Mouse (Mus musculus): ENCODE data around the gene 1600014C23Rik. TPM values are rescaled to one million over a fixed set of nuclear protein-coding genes. Genes with fewer than 3 reads are reported as not detected.

1600014C23Rik gene
- total RNA-seq, 1 experiment = not detected

DNA sequence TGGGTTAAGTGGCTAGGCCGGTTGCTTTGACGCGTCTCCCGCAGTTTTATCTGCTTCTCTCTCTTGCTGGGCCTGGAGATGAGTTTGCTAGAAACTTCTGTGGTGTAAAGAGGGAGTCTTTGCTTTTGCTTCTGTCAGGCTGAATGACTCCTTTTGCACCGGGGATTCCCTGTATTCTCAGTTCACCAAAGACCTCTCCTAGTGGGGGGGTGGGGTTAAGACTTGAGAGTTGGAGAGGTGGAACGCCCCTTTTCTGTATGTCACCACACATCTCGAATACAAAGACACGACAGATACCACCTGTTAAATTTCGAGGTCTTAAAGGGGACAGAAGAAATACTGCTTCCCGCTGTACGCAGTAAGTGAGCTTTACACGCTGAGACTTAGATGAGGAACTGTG, 46.9 kb downstream of the 1600014C23Rik start, which contains the start of gene Tmem63b:
Gene Tmem63b (minus strand): TSS at position 190 of the 400 bp plus-strand sequence.
- no peaks in the 10 kb centered on the region for H3K9me3 ChIP-seq (ENCODE audit: control insufficient read depth, insufficient read depth, low read depth, low read length)
- H3K27ac ChIP-seq (ENCODE audit: insufficient read depth, low read depth, low read length, poor library complexity, severe bottlenecking) = peak within 1 kb of the TSS; percentile 0; the same call in 1 of the 2 replicates
- TF ChIP-seq MAFK (IDR thresholded peaks at IDR 0.05; ENCODE audit: insufficient read depth, low read depth, low read length) = no peak
- TF ChIP-seq ZC3H11A (IDR thresholded peaks at IDR 0.05; ENCODE audit: borderline replicate concordance, low read depth, low read length) = no peak
- no peak for TF ChIP-seq ZNF384 (IDR thresholded peaks at IDR 0.05; ENCODE audit: low read depth, low read length)
- no peak for TF ChIP-seq HCFC1 (IDR thresholded peaks at IDR 0.05; ENCODE audit: borderline replicate concordance, insufficient read depth, low read length)
- TF ChIP-seq CHD2 (IDR thresholded peaks at IDR 0.05; ENCODE audit: low read depth, low read length) = no peak
- in situ Hi-C loops (cut with MboI; ENCODE audit: low sequenced_read_pairs in 2 of 2, unreplicated experiment in 2 of 2) = no loop called here
- H3K4me3 ChIP-seq (ENCODE audit: insufficient read depth in 1 of 2, low read depth in 1 of 2, low read length in 2 of 2, poor library complexity in 1 of 2, severe bottlenecking in 1 of 2) = peak within 1 kb of the TSS; percentile 75 to 93
- no peaks in the 10 kb centered on the region for H3K36me3 ChIP-seq (ENCODE audit: control insufficient read depth, insufficient read depth, low read length, poor library complexity, severe bottlenecking)
- no peak for DNase-seq (ENCODE audit: low read depth, low spot score)
- peaks cover 6 to 9% of the 10 kb centered on the region in 2 experiments; a peak in 1 of 4 replicates for H3K4me1 ChIP-seq (ENCODE audit: control insufficient read depth in 2 of 2, insufficient read depth in 2 of 2, low read length in 2 of 2, poor library complexity in 1 of 2)
- peak within 1 kb of the TSS; percentile 78 for H3K9ac ChIP-seq (ENCODE audit: insufficient read depth, low read depth, low read length, poor library complexity, severe bottlenecking)

DNA sequence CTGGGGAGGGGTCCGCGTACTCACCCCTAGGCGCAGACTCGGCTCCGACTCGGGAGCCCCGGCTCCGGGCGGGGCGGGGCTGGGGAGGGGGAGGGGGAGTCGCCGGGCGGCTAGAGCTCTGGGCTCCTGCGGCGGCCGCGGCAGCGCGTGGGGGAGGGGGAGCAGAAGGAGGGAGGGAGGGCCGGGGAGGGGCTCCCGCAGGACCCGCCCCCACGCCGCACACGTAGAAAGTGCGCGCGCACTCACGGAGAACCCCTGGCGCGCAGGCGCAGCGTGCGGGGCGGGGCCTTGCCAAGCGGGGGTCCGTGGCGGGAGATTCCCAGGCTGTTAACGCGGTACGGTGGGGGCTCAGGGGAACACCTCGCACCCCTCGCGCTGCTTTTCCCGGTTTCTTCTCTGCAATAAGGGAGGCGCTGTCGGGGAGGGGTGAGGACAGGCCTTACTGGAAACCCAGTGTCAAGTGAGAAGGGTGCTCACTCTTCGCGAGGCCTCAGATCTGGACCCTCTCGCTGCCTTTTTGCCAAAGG, 47.5 kb downstream of the 1600014C23Rik start, which contains the start of gene Mrpl14:
Gene Mrpl14 (plus strand): TSS at position 230 of the 527 bp plus-strand sequence.
- peak within 1 kb of the TSS; percentile 0; the same call in 1 of the 2 replicates for H3K27ac ChIP-seq (ENCODE audit: insufficient read depth, low read depth, low read length, poor library complexity, severe bottlenecking)
- H3K4me3 ChIP-seq (ENCODE audit: insufficient read depth in 1 of 2, low read depth in 1 of 2, low read length in 2 of 2, poor library complexity in 1 of 2, severe bottlenecking in 1 of 2) = peak within 1 kb of the TSS; percentile 75 to 93
- peaks cover 7 to 9% of the 10 kb centered on the region in 2 experiments; a peak in 1 of 4 replicates for H3K4me1 ChIP-seq (ENCODE audit: control insufficient read depth in 2 of 2, insufficient read depth in 2 of 2, low read length in 2 of 2, poor library complexity in 1 of 2)
- TF ChIP-seq HCFC1 (IDR thresholded peaks at IDR 0.05; ENCODE audit: borderline replicate concordance, insufficient read depth, low read length) (no peak), ZNF384 (IDR thresholded peaks at IDR 0.05; ENCODE audit: low read depth, low read length) (no peak), ZC3H11A (IDR thresholded peaks at IDR 0.05; ENCODE audit: borderline replicate concordance, low read depth, low read length) (no peak), MAFK (IDR thresholded peaks at IDR 0.05; ENCODE audit: insufficient read depth, low read depth, low read length) (no peak), CHD2 (IDR thresholded peaks at IDR 0.05; ENCODE audit: low read depth, low read length) (no peak)
- peak within 1 kb of the TSS; percentile 78 for H3K9ac ChIP-seq (ENCODE audit: insufficient read depth, low read depth, low read length, poor library complexity, severe bottlenecking)
- no peaks in the 10 kb centered on the region for H3K9me3 ChIP-seq (ENCODE audit: control insufficient read depth, insufficient read depth, low read depth, low read length)
- in situ Hi-C loops (cut with MboI; ENCODE audit: low sequenced_read_pairs in 2 of 2, unreplicated experiment in 2 of 2) = no loop called here
- DNase-seq (ENCODE audit: low read depth, low spot score) = peak; percentile 80
- no peaks in the 10 kb centered on the region for H3K36me3 ChIP-seq (ENCODE audit: control insufficient read depth, insufficient read depth, low read length, poor library complexity, severe bottlenecking)

DNA sequence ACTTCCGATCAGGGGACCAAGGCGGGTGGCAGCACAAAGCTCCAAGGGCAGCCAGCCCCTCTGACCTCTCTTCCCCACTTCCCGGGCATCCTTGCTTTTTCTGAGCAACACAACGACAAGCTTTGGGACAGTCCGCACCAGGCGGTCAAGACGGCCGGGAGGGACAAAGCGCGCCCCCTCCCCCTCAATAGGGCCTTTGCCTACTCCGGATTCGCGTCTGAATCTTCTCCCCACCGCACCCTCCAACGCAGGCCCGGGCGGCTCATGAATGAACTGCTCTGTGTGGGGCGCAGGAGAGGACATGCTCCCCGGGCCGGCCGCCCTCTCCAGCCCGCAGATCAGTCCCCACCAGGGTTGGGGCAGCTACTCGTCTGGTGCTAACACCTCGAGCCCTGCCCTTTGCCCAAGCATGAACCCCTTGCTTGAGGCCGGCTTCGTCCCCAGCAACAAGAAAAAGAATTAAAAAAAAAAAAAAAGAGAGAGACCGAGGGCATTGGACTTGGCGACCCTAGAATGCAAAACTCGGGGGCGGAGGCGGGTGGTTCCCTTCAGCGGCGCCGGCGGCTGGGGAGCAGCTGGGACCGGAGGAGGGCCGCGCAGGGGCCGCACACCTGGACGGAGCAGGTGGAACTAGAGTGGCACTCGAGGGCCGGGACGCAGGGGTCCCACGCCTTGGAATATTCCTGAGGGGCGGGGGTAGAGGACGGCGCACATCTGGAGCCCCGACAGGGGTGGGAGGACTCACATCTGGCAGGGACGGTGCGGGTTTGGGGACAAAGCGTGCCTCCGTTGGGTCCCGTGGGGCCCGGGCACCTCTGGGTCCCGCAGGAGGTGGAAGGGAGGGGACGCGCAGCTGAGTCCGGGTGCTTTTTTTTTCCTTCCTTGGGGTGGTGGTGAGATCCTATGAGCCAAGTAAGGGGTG, 48.2 kb downstream of the 1600014C23Rik start:
- H3K9me3 ChIP-seq (ENCODE audit: control insufficient read depth, insufficient read depth, low read depth, low read length) = no peaks in the 10 kb centered on the region
- no peak for TF ChIP-seq HCFC1 (IDR thresholded peaks at IDR 0.05; ENCODE audit: borderline replicate concordance, insufficient read depth, low read length)
- no peak for TF ChIP-seq CHD2 (IDR thresholded peaks at IDR 0.05; ENCODE audit: low read depth, low read length)
- TF ChIP-seq MAFK (IDR thresholded peaks at IDR 0.05; ENCODE audit: insufficient read depth, low read depth, low read length) = no peak
- TF ChIP-seq ZNF384 (IDR thresholded peaks at IDR 0.05; ENCODE audit: low read depth, low read length) = no peak; the same call in none of the 2 replicates
- TF ChIP-seq ZC3H11A (IDR thresholded peaks at IDR 0.05; ENCODE audit: borderline replicate concordance, low read depth, low read length) = no peak
- in situ Hi-C loops (cut with MboI; ENCODE audit: low sequenced_read_pairs in 2 of 2, unreplicated experiment in 2 of 2) = no loop called here
- peak overlapping the region; percentile 0; the same call in 1 of the 2 replicates for H3K27ac ChIP-seq (ENCODE audit: insufficient read depth, low read depth, low read length, poor library complexity, severe bottlenecking)
- no peak for DNase-seq (ENCODE audit: low read depth, low spot score)
- peaks cover 7 to 12% of the 10 kb centered on the region in 2 experiments; a peak in 2 of 4 replicates for H3K4me1 ChIP-seq (ENCODE audit: control insufficient read depth in 2 of 2, insufficient read depth in 2 of 2, low read length in 2 of 2, poor library complexity in 1 of 2)
- no peaks in the 10 kb centered on the region for H3K36me3 ChIP-seq (ENCODE audit: control insufficient read depth, insufficient read depth, low read length, poor library complexity, severe bottlenecking)
- peak overlapping the region; percentile 66 to 93 for H3K4me3 ChIP-seq (ENCODE audit: insufficient read depth in 1 of 2, low read depth in 1 of 2, low read length in 2 of 2, poor library complexity in 1 of 2, severe bottlenecking in 1 of 2)
- H3K9ac ChIP-seq (ENCODE audit: insufficient read depth, low read depth, low read length, poor library complexity, severe bottlenecking) = peak overlapping the region; percentile 55

DNA sequence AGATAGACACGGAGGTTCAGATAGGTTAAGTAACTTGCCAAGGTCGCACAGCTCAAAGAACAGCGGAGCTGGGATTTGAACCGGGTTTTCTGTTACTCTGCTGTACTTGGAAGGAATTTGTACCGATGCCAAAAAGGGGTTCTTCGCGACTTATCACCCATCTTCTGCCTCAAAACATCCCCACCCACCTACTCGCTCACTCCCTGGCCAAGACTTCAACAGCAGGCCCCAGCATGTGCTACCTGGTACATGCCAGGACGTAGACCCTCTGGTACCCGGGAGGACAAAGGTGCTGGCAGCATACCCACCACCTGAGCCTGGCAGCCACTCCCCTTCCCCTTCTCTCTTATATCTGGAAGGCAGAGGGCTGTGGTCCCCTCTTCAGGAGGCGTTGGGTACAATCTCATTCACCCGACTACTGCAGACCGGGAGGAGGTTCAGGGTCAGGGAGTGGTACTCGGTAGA, 48.9 kb downstream of the 1600014C23Rik start:
- Histone ChIP-seq H3K9ac (ENCODE audit: insufficient read depth, low read depth, low read length, poor library complexity, severe bottlenecking) (peak overlapping the region; percentile 55), H3K4me3 (ENCODE audit: insufficient read depth in 1 of 2, low read depth in 1 of 2, low read length in 2 of 2, poor library complexity in 1 of 2, severe bottlenecking in 1 of 2) (peak overlapping the region; percentile 66 to 93), H3K9me3 (ENCODE audit: control insufficient read depth, insufficient read depth, low read depth, low read length) (no peaks in the 10 kb centered on the region), H3K36me3 (ENCODE audit: control insufficient read depth, insufficient read depth, low read length, poor library complexity, severe bottlenecking) (no peaks in the 10 kb centered on the region), H3K27ac (ENCODE audit: insufficient read depth, low read depth, low read length, poor library complexity, severe bottlenecking) (no peak overlapping the region), H3K4me1 (ENCODE audit: control insufficient read depth in 2 of 2, insufficient read depth in 2 of 2, low read length in 2 of 2, poor library complexity in 1 of 2) (peaks cover 7 to 12% of the 10 kb centered on the region in 2 experiments; a peak in 2 of 4 replicates)
- DNase-seq (ENCODE audit: low read depth, low spot score) = no peak
- TF ChIP-seq ZC3H11A (IDR thresholded peaks at IDR 0.05; ENCODE audit: borderline replicate concordance, low read depth, low read length) (no peak), ZNF384 (IDR thresholded peaks at IDR 0.05; ENCODE audit: low read depth, low read length) (no peak), MAFK (IDR thresholded peaks at IDR 0.05; ENCODE audit: insufficient read depth, low read depth, low read length) (no peak), CHD2 (IDR thresholded peaks at IDR 0.05; ENCODE audit: low read depth, low read length) (no peak), HCFC1 (IDR thresholded peaks at IDR 0.05; ENCODE audit: borderline replicate concordance, insufficient read depth, low read length) (no peak)
- in situ Hi-C loops (cut with MboI; ENCODE audit: low sequenced_read_pairs in 2 of 2, unreplicated experiment in 2 of 2) = no loop called here

Other genes with a start within 250 kb of the 1600014C23Rik start
- 36.6 and 60.9 TPM in 2 replicates for gene Aars2, start 227.0 kb downstream of the 1600014C23Rik start, total RNA-seq (2012; rRNA removed)
- gene Tcte1, start 210.4 kb downstream of the 1600014C23Rik start, total RNA-seq (2012; rRNA removed) = 0.09 and 0.11 TPM in 2 replicates
- gene Tmem151b, start 184.2 kb downstream of the 1600014C23Rik start, total RNA-seq (2012; rRNA removed) = 2.1 and 4.0 TPM in 2 replicates
- gene Nfkbie, start 178.1 kb downstream of the 1600014C23Rik start, total RNA-seq (2012; rRNA removed) = 2.1 and 2.2 TPM in 2 replicates
- 96.7 and 98.7 TPM in 2 replicates for gene Slc35b2, start 170.0 kb downstream of the 1600014C23Rik start, total RNA-seq (2012; rRNA removed)
- 1,660 and 1,758 TPM in 2 replicates for gene Hsp90ab1, start 160.6 kb downstream of the 1600014C23Rik start, total RNA-seq (2012; rRNA removed)
- 321 and 677 TPM in 2 replicates for gene Slc29a1, start 134.2 kb downstream of the 1600014C23Rik start, total RNA-seq (2012; rRNA removed)
- 66.0 and 95.3 TPM in 2 replicates for gene Mymx, start 131.7 kb downstream of the 1600014C23Rik start, total RNA-seq (2012; rRNA removed)
- 0.48 TPM in 1 of 2 replicates, not detected in the other for gene Capn11, start 74.5 kb downstream of the 1600014C23Rik start, total RNA-seq (2012; rRNA removed)
- gene Mrpl14, start 47.5 kb downstream of the 1600014C23Rik start, total RNA-seq (2012; rRNA removed) = 39.2 and 48.2 TPM in 2 replicates
- 89.1 and 139 TPM in 2 replicates for gene Tmem63b, start 46.9 kb downstream of the 1600014C23Rik start, total RNA-seq (2012; rRNA removed)